8 mouse cellular contexts compared by ENCODE assay signal in the genomic region with DNA sequence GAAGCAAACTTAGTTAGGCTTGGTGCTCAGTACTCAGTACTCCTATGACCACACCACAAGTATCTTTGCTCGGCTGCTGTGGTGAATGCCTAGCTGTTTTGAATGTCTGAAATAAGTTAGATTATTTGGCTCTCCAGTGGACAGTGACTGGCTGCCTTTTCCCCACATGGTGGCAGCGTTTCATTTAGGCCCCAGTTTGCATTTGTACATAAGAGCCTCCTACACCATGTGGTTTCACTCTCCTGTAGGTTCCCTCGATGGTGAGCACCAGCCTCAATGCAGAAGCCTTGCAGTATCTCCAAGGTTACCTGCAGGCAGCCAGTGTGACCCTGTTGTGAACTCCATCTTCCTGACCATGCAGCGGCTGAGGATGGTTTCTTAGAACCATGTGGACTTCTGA. TPM values are rescaled to one million over a fixed set of nuclear protein-coding genes. Genes with fewer than 3 reads are reported as not detected.
DNase-seq lines count a peak whose midpoint lies in the region; ATAC-seq and TF ChIP-seq lines count a peak whose summit lies in the region.

No protein-coding gene starts in this region.

- H3K4me1 ChIP-seq in heart, embryonic 16.5 days (ENCODE audit: control insufficient read depth, insufficient read depth, low read length), result no peaks in the 10 kb centered on the region
- H3K4me1 ChIP-seq in heart, embryonic 10.5 days, result no peaks in the 10 kb centered on the region

- H3K4me3 ChIP-seq in heart, embryonic 16.5 days (ENCODE audit: low read length), result no peak overlapping the region
- no peak overlapping the region for H3K4me3 ChIP-seq in heart, embryonic 10.5 days

- TF ChIP-seq POLR2A in brain, embryonic 14.5 days (IDR thresholded peaks at IDR 0.05; ENCODE audit: borderline replicate concordance, extremely low read depth, insufficient read depth, insufficient read length, poor library complexity, severe bottlenecking), result no peak

- 0 out of 2 replicates have a peak, but pooled peaks have one; percentile 10 for ATAC-seq in heart, embryonic 16.5 days (replicated peaks; ENCODE audit: extremely low read depth, insufficient read depth, low FRiP score)

- H3K27me3 ChIP-seq in heart, embryonic 16.5 days (ENCODE audit: control insufficient read depth, insufficient read depth, low read length), result no peaks in the 10 kb centered on the region
- H3K27me3 ChIP-seq in heart, embryonic 10.5 days (ENCODE audit: insufficient read depth, poor library complexity, severe bottlenecking), result no peaks in the 10 kb centered on the region

- no peak overlapping the region for H3K27ac ChIP-seq in heart, embryonic 16.5 days (ENCODE audit: low read length)
- no peak overlapping the region for H3K27ac ChIP-seq in heart, embryonic 10.5 days

- H3K36me3 ChIP-seq in heart, embryonic 16.5 days (ENCODE audit: control insufficient read depth, insufficient read depth), result peaks cover 50% of the 10 kb centered on the region
- peaks cover 97% of the 10 kb centered on the region for H3K36me3 ChIP-seq in heart, embryonic 10.5 days

- TF ChIP-seq CTCF in brain, embryonic 14.5 days (IDR thresholded peaks at IDR 0.05; ENCODE audit: borderline replicate concordance, extremely low read depth, insufficient read depth, insufficient read length), result peak; percentile 41; the same call in 1 of the 2 replicates

- no peak overlapping the region for H3K4me2 ChIP-seq in heart, embryonic 16.5 days (ENCODE audit: low read depth, low read length)

- H3K9ac ChIP-seq in heart, embryonic 16.5 days (ENCODE audit: low read length), result no peak overlapping the region

- H3K9me3 ChIP-seq in heart, embryonic 16.5 days (replicated peaks; ENCODE audit: control insufficient read depth, low read length), result no peaks in the 10 kb centered on the region
- no peaks in the 10 kb centered on the region for H3K9me3 ChIP-seq in heart, embryonic 10.5 days

- DNase-seq in heart, embryonic 10.5 days (ENCODE audit: low spot score), result no peak
- peak; percentile 51 for DNase-seq in A20 (ENCODE audit: low read depth, low spot score)
- peak; percentile 44 for DNase-seq in brain, embryonic 14.5 days (ENCODE audit: low read depth)
- peak; percentile 18 for DNase-seq in liver
- DNase-seq in Muller cell, postnatal 12 days (ENCODE audit: inconsistent ontology term), result no peak
- no peak for DNase-seq in frontal cortex, postnatal 14 days (ENCODE audit: low spot score in 2 of 2)
- DNase-seq in ovary, adult 18-20 months (ENCODE audit: low spot score), result no peak

- WGBS in heart, embryonic 16.5 days, result 50% methylated on average over 4 of the region's 4 CpGs
- 62% methylated on average over 4 of the region's 4 CpGs for WGBS in heart, embryonic 10.5 days

RNA-seq across cellular contexts. Expression of a gene that starts 39.6 kb away (rescaled TPM):
- 81.0 and 86.5 TPM in 2 replicates for polyA plus RNA-seq in heart, embryonic 16.5 days (2015; fragmentation: Nextera tagmentation; extraction: Ambion mirVana)
- 147 and 155 TPM in 2 replicates for polyA plus RNA-seq in heart, embryonic 10.5 days (2016; fragmentation: Nextera tagmentation; extraction: Ambion mirVana)
- polyA plus RNA-seq in brain, embryonic 14.5 days (2012; rRNA removed), result 77.9 and 78.5 TPM in 2 replicates

RNA-seq across cellular contexts. Expression of a gene that starts 50.6 kb away (rescaled TPM):
- 56.8 and 57.1 TPM in 2 replicates for polyA plus RNA-seq in heart, embryonic 16.5 days (2015; fragmentation: Nextera tagmentation; extraction: Ambion mirVana)
- polyA plus RNA-seq in heart, embryonic 10.5 days (2016; fragmentation: Nextera tagmentation; extraction: Ambion mirVana), result 60.3 and 69.0 TPM in 2 replicates
- 64.5 and 81.9 TPM in 2 replicates for polyA plus RNA-seq in brain, embryonic 14.5 days (2012; rRNA removed)

Comparison
In these comparisons a context has a peak if more than half of its experiments do, and no peak if none do; other contexts are left out.
1. DNase-seq: peak in A20 (single experiment), brain, embryonic 14.5 days (single experiment) and liver (single experiment); none in heart, embryonic 10.5 days (single experiment), Muller cell, postnatal 12 days (single experiment), frontal cortex, postnatal 14 days (0 of 2) and ovary, adult 18-20 months (single experiment).